Mouse (Mus musculus): ENCODE measurements around the gene Fbxo44. TPM values are rescaled to one million over a fixed set of nuclear protein-coding genes. Genes with fewer than 3 reads are reported as not detected.
"Not testable (repeated sequence)": the region's sequence is repeated elsewhere in the genome, so short reads cannot be mapped to it uniquely, and the experiment has no call there.

Gene Fbxo44
- 2.9 and 3.0 TPM in 2 replicates for polyA plus RNA-seq (2014; fragmentation: Nextera tagmentation; extraction: Ambion mirVana)

GRCm38 (mm10) chr4:148160436-148161390, at the start of gene Fbxo44, which contains the start of gene Fbxo2:
TSS of gene Fbxo44 (minus strand) at chr4:148160482.
TSS of gene Fbxo2 (plus strand) at chr4:148160621.
- H3K27ac ChIP-seq (ENCODE audit: low read depth, low read length) = no peak within 1 kb of the TSS
- peak within 1 kb of the TSS; percentile 52 for H3K4me3 ChIP-seq (ENCODE audit: low read depth, low read length)
- DNase-seq (ENCODE audit: low spot score) (peak; percentile 37), ATAC-seq (replicated peaks; ENCODE audit: low FRiP score) (peak; percentile 53)
- peaks cover 54% of the 10 kb centered on the region for H3K27me3 ChIP-seq (replicated peaks; ENCODE audit: control insufficient read depth, insufficient read depth, low read length)
- peaks cover 12% of the 10 kb centered on the region for H3K4me1 ChIP-seq (replicated peaks; ENCODE audit: control insufficient read depth, insufficient read depth, low read length)
- H3K36me3 ChIP-seq (ENCODE audit: control insufficient read depth, insufficient read depth, low read length) = no peaks in the 10 kb centered on the region
- 2% methylated on average over 39 of the region's 43 CpGs for WGBS
- no peaks in the 10 kb centered on the region for H3K9me3 ChIP-seq (ENCODE audit: control insufficient read depth, low read length)
- H3K4me2 ChIP-seq = peak within 1 kb of the TSS; percentile 92
- peak within 1 kb of the TSS; percentile 62 for H3K9ac ChIP-seq (ENCODE audit: low read depth, low read length)

GRCm38 (mm10) chr4:148204873-148205232, 44.6 kb upstream of the Fbxo44 start:
- H3K36me3 ChIP-seq (ENCODE audit: control insufficient read depth, insufficient read depth, low read length) = no peaks in the 10 kb centered on the region
- peak overlapping the region; percentile 57; the same call in 1 of the 2 replicates for H3K9ac ChIP-seq (ENCODE audit: low read depth, low read length)
- WGBS = 64% methylated on average over 6 of the region's 6 CpGs
- peak overlapping the region; percentile 61 for H3K4me2 ChIP-seq
- H3K4me3 ChIP-seq (ENCODE audit: low read depth, low read length) = no peak overlapping the region
- peaks cover 11% of the 10 kb centered on the region for H3K4me1 ChIP-seq (replicated peaks; ENCODE audit: control insufficient read depth, insufficient read depth, low read length)
- no peaks in the 10 kb centered on the region for H3K9me3 ChIP-seq (ENCODE audit: control insufficient read depth, low read length)
- no peak for DNase-seq (ENCODE audit: low spot score)
- no peak for ATAC-seq (replicated peaks; ENCODE audit: low FRiP score)
- peak overlapping the region; percentile 89 for H3K27ac ChIP-seq (ENCODE audit: low read depth, low read length)
- peaks cover 4% of the 10 kb centered on the region for H3K27me3 ChIP-seq (replicated peaks; ENCODE audit: control insufficient read depth, insufficient read depth, low read length)

- ATAC-seq (replicated peaks; ENCODE audit: low FRiP score) (peak; percentile 98), DNase-seq (ENCODE audit: low spot score) (peak; percentile 46)
- H3K27ac ChIP-seq (ENCODE audit: low read depth, low read length) = peak overlapping the region; percentile 89
- peak overlapping the region; percentile 57 for H3K9ac ChIP-seq (ENCODE audit: low read depth, low read length)
- WGBS = 40% methylated on average over 15 of the region's 15 CpGs
- no peaks in the 10 kb centered on the region for H3K36me3 ChIP-seq (ENCODE audit: control insufficient read depth, insufficient read depth, low read length)
- peaks cover 4% of the 10 kb centered on the region for H3K27me3 ChIP-seq (replicated peaks; ENCODE audit: control insufficient read depth, insufficient read depth, low read length)
- H3K9me3 ChIP-seq (ENCODE audit: control insufficient read depth, low read length) = no peaks in the 10 kb centered on the region
- 0 out of 2 replicates have a peak overlapping the region, but pooled peaks have one; percentile 14 for H3K4me3 ChIP-seq (ENCODE audit: low read depth, low read length)
- H3K4me2 ChIP-seq = peak overlapping the region; percentile 61
- H3K4me1 ChIP-seq (replicated peaks; ENCODE audit: control insufficient read depth, insufficient read depth, low read length) = peaks cover 11% of the 10 kb centered on the region
Observed at GRCm38 (mm10) chr4:148204061-148204872, 44.0 kb upstream of the Fbxo44 start.

GRCm38 (mm10) chr4:148203557-148203956, 43.3 kb upstream of the Fbxo44 start:
- Histone ChIP-seq H3K9ac (ENCODE audit: low read depth, low read length) (no peak overlapping the region), H3K9me3 (ENCODE audit: control insufficient read depth, low read length) (no peaks in the 10 kb centered on the region), H3K4me1 (replicated peaks; ENCODE audit: control insufficient read depth, insufficient read depth, low read length) (peaks cover 11% of the 10 kb centered on the region), H3K4me2 (peak overlapping the region; percentile 53), H3K4me3 (ENCODE audit: low read depth, low read length) (peak overlapping the region; percentile 14; the same call in 1 of the 2 replicates), H3K36me3 (ENCODE audit: control insufficient read depth, insufficient read depth, low read length) (no peaks in the 10 kb centered on the region), H3K27ac (ENCODE audit: low read depth, low read length) (peak overlapping the region; percentile 89), H3K27me3 (replicated peaks; ENCODE audit: control insufficient read depth, insufficient read depth, low read length) (peaks cover 4% of the 10 kb centered on the region)
- ATAC-seq (replicated peaks; ENCODE audit: low FRiP score) (peak; percentile 56), DNase-seq (ENCODE audit: low spot score) (no peak)
- 70% methylated on average over 2 of the region's 2 CpGs for WGBS

GRCm38 (mm10) chr4:148198721-148199120, 38.4 kb upstream of the Fbxo44 start:
- 58% methylated on average over 10 of the region's 10 CpGs for WGBS
- Histone ChIP-seq H3K27ac (ENCODE audit: low read depth, low read length) (no peak overlapping the region), H3K9me3 (ENCODE audit: control insufficient read depth, low read length) (no peaks in the 10 kb centered on the region), H3K4me1 (replicated peaks; ENCODE audit: control insufficient read depth, insufficient read depth, low read length) (peaks cover 6% of the 10 kb centered on the region), H3K36me3 (ENCODE audit: control insufficient read depth, insufficient read depth, low read length) (no peaks in the 10 kb centered on the region), H3K27me3 (replicated peaks; ENCODE audit: control insufficient read depth, insufficient read depth, low read length) (peaks cover 7% of the 10 kb centered on the region), H3K4me2 (no peak overlapping the region), H3K4me3 (ENCODE audit: low read depth, low read length) (no peak overlapping the region), H3K9ac (ENCODE audit: low read depth, low read length) (no peak overlapping the region)
- DNase-seq (ENCODE audit: low spot score) (no peak), ATAC-seq (replicated peaks; ENCODE audit: low FRiP score) (no peak)

GRCm38 (mm10) chr4:148194400-148194799, 34.1 kb upstream of the Fbxo44 start:
- H3K27ac ChIP-seq (ENCODE audit: low read depth, low read length) = no peak overlapping the region
- ATAC-seq (replicated peaks; ENCODE audit: low FRiP score) = no peak
- H3K4me2 ChIP-seq = no peak overlapping the region

GRCm38 (mm10) chr4:148192707-148193245, 32.5 kb upstream of the Fbxo44 start:
- Histone ChIP-seq H3K9ac (ENCODE audit: low read depth, low read length) (no peak overlapping the region), H3K27me3 (replicated peaks; ENCODE audit: control insufficient read depth, insufficient read depth, low read length) (peaks cover 5% of the 10 kb centered on the region; the same call in 1 of the 2 replicates), H3K4me1 (replicated peaks; ENCODE audit: control insufficient read depth, insufficient read depth, low read length) (no peaks in the 10 kb centered on the region), H3K4me2 (no peak overlapping the region), H3K36me3 (ENCODE audit: control insufficient read depth, insufficient read depth, low read length) (no peaks in the 10 kb centered on the region), H3K27ac (ENCODE audit: low read depth, low read length) (no peak overlapping the region), H3K9me3 (ENCODE audit: control insufficient read depth, low read length) (no peaks in the 10 kb centered on the region), H3K4me3 (ENCODE audit: low read depth, low read length) (no peak overlapping the region)
- DNase-seq (ENCODE audit: low spot score) = no peak
- 30% methylated on average over 11 of the region's 11 CpGs for WGBS
- ATAC-seq (replicated peaks; ENCODE audit: low FRiP score) = no peak

More at GRCm38 (mm10) chr4:148194400-148194799, 34.1 kb upstream of the Fbxo44 start:
- H3K4me1 ChIP-seq (replicated peaks; ENCODE audit: control insufficient read depth, insufficient read depth, low read length) = no peaks in the 10 kb centered on the region
- DNase-seq (ENCODE audit: low spot score) = no peak
- H3K27me3 ChIP-seq (replicated peaks; ENCODE audit: control insufficient read depth, insufficient read depth, low read length) = peaks cover 5% of the 10 kb centered on the region; the same call in 1 of the 2 replicates
- no peak overlapping the region for H3K9ac ChIP-seq (ENCODE audit: low read depth, low read length)
- no peaks in the 10 kb centered on the region for H3K9me3 ChIP-seq (ENCODE audit: control insufficient read depth, low read length)
- H3K36me3 ChIP-seq (ENCODE audit: control insufficient read depth, insufficient read depth, low read length) = no peaks in the 10 kb centered on the region
- no peak overlapping the region for H3K4me3 ChIP-seq (ENCODE audit: low read depth, low read length)

GRCm38 (mm10) chr4:148188767-148189166, 28.5 kb upstream of the Fbxo44 start:
- H3K27me3 ChIP-seq (replicated peaks; ENCODE audit: control insufficient read depth, insufficient read depth, low read length); H3K4me3 ChIP-seq (ENCODE audit: low read depth, low read length); H3K4me1 ChIP-seq (replicated peaks; ENCODE audit: control insufficient read depth, insufficient read depth, low read length); H3K9me3 ChIP-seq (ENCODE audit: control insufficient read depth, low read length); H3K4me2 ChIP-seq; H3K27ac ChIP-seq (ENCODE audit: low read depth, low read length); H3K36me3 ChIP-seq (ENCODE audit: control insufficient read depth, insufficient read depth, low read length); H3K9ac ChIP-seq (ENCODE audit: low read depth, low read length); DNase-seq (ENCODE audit: low spot score): not testable (repeated sequence)
- ATAC-seq (replicated peaks; ENCODE audit: low FRiP score) = peak; percentile 61; the same call in 1 of the 2 replicates
- 81% methylated on average over 1 of the region's 1 CpGs for WGBS

Measured in liver, embryonic 11.5 days (tissue).